8 mouse cellular contexts compared by ENCODE assay signal in genomic region chr7:112212921-112213721, GRCm38 (mm10). TPM values are rescaled to one million over a fixed set of nuclear protein-coding genes. Genes with fewer than 3 reads are reported as not detected.
DNase-seq lines count a peak whose midpoint lies in the region; ATAC-seq and TF ChIP-seq lines count a peak whose summit lies in the region.

No protein-coding gene starts in this region.

- TF ChIP-seq CTCF in stomach, postnatal 0 days (IDR thresholded peaks at IDR 0.05; ENCODE audit: low read depth): peak; percentile 77

- H3K9ac ChIP-seq in lung, embryonic 15.5 days: no peak overlapping the region
- no peak overlapping the region for H3K9ac ChIP-seq in stomach, postnatal 0 days (ENCODE audit: low read length)

- ATAC-seq in lung, embryonic 15.5 days (ENCODE audit: borderline replicate concordance, extremely low read depth, low FRiP score, low TSS enrichment): peak; percentile 85
- ATAC-seq in stomach, postnatal 0 days (ENCODE audit: low FRiP score, low TSS enrichment): peak; percentile 89

- TF ChIP-seq EP300 in stomach, postnatal 0 days (optimal IDR thresholded peaks at IDR 0.05): no peak

- DNase-seq in heart, embryonic 10.5 days (ENCODE audit: low spot score): peak; percentile 76
- no peak for DNase-seq in heart, adult 8-10 months (ENCODE audit: low spot score)
- peak; percentile 71 for DNase-seq in CD4-positive helper T cell, adult 2 months (ENCODE audit: low read depth, low spot score)
- DNase-seq in cerebellum, postnatal 36 days: peak; percentile 32 to 40
- peak; percentile 54 for DNase-seq in kidney, adult 11 months
- DNase-seq in stomach, postnatal 0 days (ENCODE audit: low spot score): peak; percentile 90
- no peak for DNase-seq in gastrocnemius, postnatal 36 days

- no peaks in the 10 kb centered on the region for H3K27me3 ChIP-seq in heart, embryonic 10.5 days (ENCODE audit: insufficient read depth, poor library complexity, severe bottlenecking)
- H3K27me3 ChIP-seq in lung, embryonic 15.5 days: no peaks in the 10 kb centered on the region
- no peaks in the 10 kb centered on the region for H3K27me3 ChIP-seq in stomach, postnatal 0 days (ENCODE audit: control insufficient read depth, insufficient read depth, low read length)

- no peaks in the 10 kb centered on the region for H3K36me3 ChIP-seq in heart, embryonic 10.5 days
- H3K36me3 ChIP-seq in lung, embryonic 15.5 days: no peaks in the 10 kb centered on the region
- no peaks in the 10 kb centered on the region for H3K36me3 ChIP-seq in stomach, postnatal 0 days (ENCODE audit: control insufficient read depth, insufficient read depth, low read length)

- H3K4me2 ChIP-seq in lung, embryonic 15.5 days: no peak overlapping the region
- H3K4me2 ChIP-seq in stomach, postnatal 0 days (replicated peaks; ENCODE audit: low read depth): no peak overlapping the region

- WGBS in heart, embryonic 10.5 days: 65% methylated on average over 8 of the region's 8 CpGs
- 32% methylated on average over 8 of the region's 8 CpGs for WGBS in lung, embryonic 15.5 days
- WGBS in stomach, postnatal 0 days: 30% methylated on average over 8 of the region's 8 CpGs

- peak overlapping the region; percentile 77 for H3K27ac ChIP-seq in heart, embryonic 10.5 days
- H3K27ac ChIP-seq in lung, embryonic 15.5 days: peak overlapping the region; percentile 85
- peak overlapping the region; percentile 76 for H3K27ac ChIP-seq in stomach, postnatal 0 days (replicated peaks)

- H3K9me3 ChIP-seq in heart, embryonic 10.5 days: no peaks in the 10 kb centered on the region
- H3K9me3 ChIP-seq in lung, embryonic 15.5 days: no peaks in the 10 kb centered on the region
- H3K9me3 ChIP-seq in stomach, postnatal 0 days (ENCODE audit: control insufficient read depth, low read length): no peaks in the 10 kb centered on the region

- peaks cover 63% of the 10 kb centered on the region for H3K4me1 ChIP-seq in heart, embryonic 10.5 days
- H3K4me1 ChIP-seq in lung, embryonic 15.5 days: peaks cover 40% of the 10 kb centered on the region
- H3K4me1 ChIP-seq in stomach, postnatal 0 days (replicated peaks; ENCODE audit: control insufficient read depth, insufficient read depth): 0 out of 2 replicates have a peak, but pooled peaks cover 4% of the 10 kb centered on the region

- intact Hi-C loops in gastrocnemius, postnatal 36 days (cut with DNase I): loop anchor here (5.0 to 10.0 kb wide), 2 partner anchors 114 to 152 kb away; no protein-coding TSS in a partner anchor

- H3K4me3 ChIP-seq in heart, embryonic 10.5 days: no peak overlapping the region
- no peak overlapping the region for H3K4me3 ChIP-seq in lung, embryonic 15.5 days
- no peak overlapping the region for H3K4me3 ChIP-seq in stomach, postnatal 0 days (ENCODE audit: low read depth, low read length)

RNA-seq across cellular contexts. Expression of gene Mical2, which starts 12.5 kb away (rescaled TPM):
- polyA plus RNA-seq in heart, embryonic 10.5 days (2016; fragmentation: Nextera tagmentation; extraction: Ambion mirVana): 77.8 and 153 TPM in 2 replicates
- total RNA-seq in heart, adult 8-10 months (2022): 100 to 1,000 TPM in 1 of 4 experiments, 10 to 100 TPM in 3; 82.0 to 100 (median 95.6) TPM
- polyA plus RNA-seq in lung, embryonic 15.5 days (2015; fragmentation: Nextera tagmentation; extraction: Ambion mirVana): 20.7 and 22.8 TPM in 2 replicates
- polyA plus RNA-seq in stomach, postnatal 0 days (2015; fragmentation: Nextera tagmentation; extraction: Ambion mirVana): 8.4 and 8.8 TPM in 2 replicates
- 100 to 1,000 TPM; 194 to 214 TPM for total RNA-seq in gastrocnemius, postnatal 36 days (2021)

RNA-seq across cellular contexts. Expression of gene Dkk3, which starts 54.3 kb away (rescaled TPM):
- polyA plus RNA-seq in heart, embryonic 10.5 days (2016; fragmentation: Nextera tagmentation; extraction: Ambion mirVana): 59.8 and 101 TPM in 2 replicates
- 10 to 100 TPM; 34.3 to 54.4 (median 46.8) TPM for total RNA-seq in heart, adult 8-10 months (2022)
- polyA plus RNA-seq in lung, embryonic 15.5 days (2015; fragmentation: Nextera tagmentation; extraction: Ambion mirVana): 39.1 and 44.2 TPM in 2 replicates
- polyA plus RNA-seq in stomach, postnatal 0 days (2015; fragmentation: Nextera tagmentation; extraction: Ambion mirVana): 39.1 and 40.0 TPM in 2 replicates
- total RNA-seq in gastrocnemius, postnatal 36 days (2021): 1 to 10 TPM; 1.6 to 2.5 TPM

Comparison
In these comparisons a context has a peak if more than half of its experiments do, and no peak if none do; other contexts are left out.
1. DNase-seq: peak in heart, embryonic 10.5 days (single experiment), CD4-positive helper T cell, adult 2 months (single experiment), cerebellum, postnatal 36 days (2 of 2), kidney, adult 11 months (single experiment) and stomach, postnatal 0 days (single experiment); none in heart, adult 8-10 months (single experiment) and gastrocnemius, postnatal 36 days (0 of 2).
2. Peak in every context shown above with its lines, with median percentiles within 50 percentile points of each other: H3K27ac ChIP-seq.